Mouse (Mus musculus) embryonic facial prominence, embryonic 15.5 days (tissue): ENCODE measurements around the gene Gpr161. TPM values are rescaled to one million over a fixed set of nuclear protein-coding genes. Genes with fewer than 3 reads are reported as not detected.

Source experiments
- ATAC-seq: fragments of 200-750 bp; cut with Nextera tagmentation; 2 replicates; pipeline ENCODE4 v1.8.0; 2017; ENCODE audit warnings: low read depth, moderate TSS enrichment; ENCODE audit not compliant: insufficient number of reproducible peaks, low FRiP score, low TSS enrichment
- H3K27ac ChIP-seq: fragments of 300-500 bp; sonication (generic); replicated peaks from 2 replicates; pipeline ENCODE4 v1.5.1; 2015; ENCODE audit warnings: mild to moderate bottlenecking, inconsistent platforms
- H3K27me3 ChIP-seq: fragments of 300-500 bp; sonication (generic); 2 replicates; pipeline ENCODE4 v1.6.1; 2015; ENCODE audit warnings: inconsistent platforms
- H3K36me3 ChIP-seq: fragments of 300-500 bp; sonication (generic); 2 replicates; pipeline ENCODE4 v1.6.1; 2015; ENCODE audit warnings: mild to moderate bottlenecking, inconsistent platforms
- H3K4me1 ChIP-seq: fragments of 300-500 bp; sonication (generic); 2 replicates; pipeline ENCODE4 v1.6.1; 2015; ENCODE audit warnings: inconsistent platforms
- H3K4me2 ChIP-seq: fragments of 300-500 bp; sonication (generic); replicated peaks from 2 replicates; pipeline ENCODE4 v1.6.1; 2015; ENCODE audit warnings: mild to moderate bottlenecking, inconsistent platforms
- H3K4me3 ChIP-seq: fragments of 300-500 bp; sonication (generic); replicated peaks from 2 replicates; pipeline ENCODE4 v1.5.1; 2015; ENCODE audit warnings: mild to moderate bottlenecking, inconsistent platforms
- H3K9ac ChIP-seq: fragments of 300-500 bp; sonication (generic); 2 replicates; pipeline ENCODE4 v1.6.1; 2015; ENCODE audit warnings: inconsistent platforms
- H3K9me3 ChIP-seq: fragments of 300-500 bp; sonication (generic); replicated peaks from 2 replicates; pipeline ENCODE4 v1.6.1; 2016; ENCODE audit warnings: inconsistent platforms
- WGBS: fragments of 180-500 bp; shearing (Covaris S2); methylation state at CpG from one replicate; pipeline ENCODE4 v1.1.7; 2015; 5-methylcytosine and 5-hydroxymethylcytosine counted together
- polyA plus RNA-seq: library from polyadenylated mRNA; unstranded; fragments of >200 nt; fragmentation: Nextera tagmentation; extraction: Ambion mirVana; gene quantifications from 2 replicates; pipeline ENCODE4 v1.2.1, GENCODE M21; 2015

Gpr161 gene
- polyA plus RNA-seq, result 0.99 and 1.5 TPM in 2 replicates

GRCm38 (mm10) chr1:165295489-165295888 is at the start of gene Gpr161:
TSS of gene Gpr161 (plus strand) at chr1:165295789.
- WGBS, result 90% methylated on average over 1 of the region's 1 CpGs
- no peak for ATAC-seq

DNA sequence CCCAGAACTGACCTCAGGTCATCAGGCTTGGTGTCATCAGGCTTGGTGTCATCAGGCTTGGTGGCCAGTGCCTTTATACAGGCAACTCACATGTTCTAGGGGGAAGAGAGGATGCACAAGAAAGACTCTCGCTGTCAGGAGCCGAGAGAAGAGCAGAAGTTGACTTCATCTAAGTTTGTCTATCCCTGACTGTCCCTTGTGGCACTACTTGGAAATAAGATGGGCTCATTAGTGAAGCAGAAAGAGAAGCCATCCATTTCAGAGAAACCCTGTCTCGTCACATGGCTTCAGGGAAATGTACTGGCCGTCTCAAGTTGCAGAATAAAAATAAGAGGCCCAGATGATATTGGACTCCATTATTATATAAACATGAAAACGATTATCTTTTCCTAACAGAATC is 49.0 kb upstream of the Gpr161 start:
- no peak overlapping the region for H3K4me3 ChIP-seq
- 60% methylated on average over 5 of the region's 5 CpGs for WGBS
- no peak overlapping the region for H3K4me2 ChIP-seq
- no peak for ATAC-seq
- no peaks in the 10 kb centered on the region for H3K27me3 ChIP-seq
- H3K4me1 ChIP-seq, result no peaks in the 10 kb centered on the region
- no peaks in the 10 kb centered on the region for H3K36me3 ChIP-seq
- no peak overlapping the region for H3K27ac ChIP-seq
- no peak overlapping the region for H3K9ac ChIP-seq
- H3K9me3 ChIP-seq, result no peaks in the 10 kb centered on the region

More at GRCm38 (mm10) chr1:165295489-165295888, at the start of gene Gpr161:
- Histone ChIP-seq H3K27ac (no peak within 1 kb of the TSS), H3K4me3 (no peak within 1 kb of the TSS), H3K36me3 (peaks cover 17% of the 10 kb centered on the region; the same call in 1 of the 2 replicates), H3K4me2 (no peak within 1 kb of the TSS), H3K9me3 (no peaks in the 10 kb centered on the region), H3K4me1 (no peaks in the 10 kb centered on the region), H3K27me3 (no peaks in the 10 kb centered on the region), H3K9ac (no peak within 1 kb of the TSS)

GRCm38 (mm10) chr1:165247085-165247484 is 48.5 kb upstream of the Gpr161 start:
- Histone ChIP-seq H3K27ac (no peak overlapping the region), H3K36me3 (no peaks in the 10 kb centered on the region), H3K4me1 (no peaks in the 10 kb centered on the region), H3K9me3 (no peaks in the 10 kb centered on the region), H3K4me3 (no peak overlapping the region), H3K27me3 (no peaks in the 10 kb centered on the region), H3K9ac (no peak overlapping the region), H3K4me2 (no peak overlapping the region)
- no peak for ATAC-seq
- 65% methylated on average over 5 of the region's 5 CpGs for WGBS

- no peak overlapping the region for H3K27ac ChIP-seq
- H3K4me2 ChIP-seq, result no peak overlapping the region
- no peak overlapping the region for H3K4me3 ChIP-seq
- no peak for ATAC-seq
- no peaks in the 10 kb centered on the region for H3K27me3 ChIP-seq
- H3K9ac ChIP-seq, result no peak overlapping the region
- no peaks in the 10 kb centered on the region for H3K9me3 ChIP-seq
- WGBS, result 87% methylated on average over 3 of the region's 3 CpGs
- H3K4me1 ChIP-seq, result 0 out of 2 replicates have a peak, but pooled peaks cover 4% of the 10 kb centered on the region
- H3K36me3 ChIP-seq, result no peaks in the 10 kb centered on the region
Observed at GRCm38 (mm10) chr1:165247788-165248187, 47.8 kb upstream of the Gpr161 start.

GRCm38 (mm10) chr1:165248842-165249241 is 46.7 kb upstream of the Gpr161 start:
- Histone ChIP-seq H3K4me2 (no peak overlapping the region), H3K9ac (no peak overlapping the region), H3K9me3 (no peaks in the 10 kb centered on the region), H3K4me1 (0 out of 2 replicates have a peak, but pooled peaks cover 4% of the 10 kb centered on the region), H3K4me3 (no peak overlapping the region), H3K36me3 (no peaks in the 10 kb centered on the region), H3K27ac (no peak overlapping the region), H3K27me3 (no peaks in the 10 kb centered on the region)
- no peak for ATAC-seq
- 43% methylated on average over 4 of the region's 4 CpGs for WGBS

DNA sequence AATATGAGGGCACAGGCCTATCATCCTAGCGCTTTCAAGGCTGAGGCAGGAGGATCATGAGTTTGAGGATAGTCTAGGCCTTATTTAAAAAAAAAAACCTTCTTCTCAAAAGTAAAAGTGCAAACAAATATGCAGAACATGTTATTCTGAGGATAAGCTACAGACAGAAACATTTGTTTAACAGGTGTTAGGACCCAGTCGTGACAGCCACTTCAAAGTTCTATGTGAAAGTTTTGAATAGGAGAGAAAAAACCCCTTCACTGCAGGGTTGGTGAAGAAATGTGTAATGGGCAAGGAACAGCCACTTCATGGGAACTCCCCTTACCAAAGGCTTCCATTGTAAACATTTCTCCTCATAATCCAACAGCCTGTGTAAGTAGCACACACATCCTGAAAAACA is 45.0 kb upstream of the Gpr161 start:
- H3K27ac ChIP-seq, result no peak overlapping the region
- no peaks in the 10 kb centered on the region for H3K9me3 ChIP-seq
- ATAC-seq, result no peak
- no peak overlapping the region for H3K4me2 ChIP-seq
- no peaks in the 10 kb centered on the region for H3K27me3 ChIP-seq
- H3K4me1 ChIP-seq, result 0 out of 2 replicates have a peak, but pooled peaks cover 4% of the 10 kb centered on the region
- no peak overlapping the region for H3K4me3 ChIP-seq
- no peak overlapping the region for H3K9ac ChIP-seq
- 74% methylated on average over 2 of the region's 2 CpGs for WGBS
- no peaks in the 10 kb centered on the region for H3K36me3 ChIP-seq

- Histone ChIP-seq H3K4me2 (peak overlapping the region; percentile 21; the same call in 1 of the 2 replicates), H3K9me3 (no peaks in the 10 kb centered on the region), H3K4me3 (no peak overlapping the region), H3K4me1 (0 out of 2 replicates have a peak, but pooled peaks cover 4% of the 10 kb centered on the region), H3K27ac (no peak overlapping the region), H3K27me3 (no peaks in the 10 kb centered on the region), H3K9ac (no peak overlapping the region), H3K36me3 (no peaks in the 10 kb centered on the region)
- ATAC-seq, result no peak
- 41% methylated on average over 11 of the region's 11 CpGs for WGBS
Observed at GRCm38 (mm10) chr1:165252027-165252671, 43.4 kb upstream of the Gpr161 start.

DNA sequence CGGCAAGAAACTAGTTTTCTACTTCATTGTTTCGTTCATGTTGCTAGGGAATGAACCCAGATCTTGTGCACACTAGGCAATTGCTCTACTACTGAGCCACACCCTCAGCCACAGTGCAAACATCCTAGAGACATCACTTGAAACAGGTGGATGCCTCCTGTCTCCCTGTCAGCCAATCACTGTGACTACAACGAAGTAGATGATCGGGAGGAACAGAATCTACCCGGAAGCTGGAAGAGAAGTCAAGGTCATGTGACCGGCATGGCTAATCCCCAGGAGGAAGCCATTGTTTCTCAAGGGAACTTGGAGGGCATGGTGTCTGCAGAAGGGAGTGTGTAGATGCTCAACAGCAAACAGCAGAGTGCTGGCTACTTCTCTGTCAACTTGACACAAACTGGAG is 20.6 kb upstream of the Gpr161 start:
- Histone ChIP-seq H3K27ac (no peak overlapping the region), H3K4me1 (no peaks in the 10 kb centered on the region), H3K4me3 (no peak overlapping the region), H3K36me3 (no peaks in the 10 kb centered on the region), H3K4me2 (no peak overlapping the region), H3K27me3 (no peaks in the 10 kb centered on the region), H3K9ac (no peak overlapping the region), H3K9me3 (no peaks in the 10 kb centered on the region)
- no peak for ATAC-seq
- WGBS, result 86% methylated on average over 6 of the region's 6 CpGs

GRCm38 (mm10) chr1:165280741-165281140 is 14.8 kb upstream of the Gpr161 start:
- H3K27ac ChIP-seq, result peak overlapping the region; percentile 91; the same call in 1 of the 2 replicates
- H3K4me3 ChIP-seq, result peak overlapping the region; percentile 73
- no peaks in the 10 kb centered on the region for H3K27me3 ChIP-seq
- 52% methylated on average over 10 of the region's 10 CpGs for WGBS
- peak overlapping the region; percentile 74; the same call in 1 of the 2 replicates for H3K4me2 ChIP-seq
- no peaks in the 10 kb centered on the region for H3K9me3 ChIP-seq
- no peak overlapping the region for H3K9ac ChIP-seq
- no peaks in the 10 kb centered on the region for H3K36me3 ChIP-seq
- H3K4me1 ChIP-seq, result peaks cover 29% of the 10 kb centered on the region
- no peak for ATAC-seq

GRCm38 (mm10) chr1:165281351-165282221 is 14.0 kb upstream of the Gpr161 start:
- peak overlapping the region; percentile 66 for H3K9ac ChIP-seq

GRCm38 (mm10) chr1:165282222-165282966 is 13.2 kb upstream of the Gpr161 start:
- Histone ChIP-seq H3K27ac (peak overlapping the region; percentile 91), H3K36me3 (no peaks in the 10 kb centered on the region), H3K4me2 (peak overlapping the region; percentile 74), H3K9me3 (no peaks in the 10 kb centered on the region), H3K4me3 (peak overlapping the region; percentile 73), H3K9ac (peak overlapping the region; percentile 66), H3K4me1 (peaks cover 29% of the 10 kb centered on the region), H3K27me3 (no peaks in the 10 kb centered on the region)
- ATAC-seq, result peak; percentile 16
- WGBS, result under 1% methylated on average over 35 of the region's 35 CpGs

More at GRCm38 (mm10) chr1:165281351-165282221, 14.0 kb upstream of the Gpr161 start:
- H3K27ac ChIP-seq, result peak overlapping the region; percentile 91
- no peaks in the 10 kb centered on the region for H3K36me3 ChIP-seq
- peak overlapping the region; percentile 74 for H3K4me2 ChIP-seq
- peaks cover 29% of the 10 kb centered on the region for H3K4me1 ChIP-seq
- H3K27me3 ChIP-seq, result no peaks in the 10 kb centered on the region
- peak overlapping the region; percentile 73 for H3K4me3 ChIP-seq
- under 1% methylated on average over 38 of the region's 71 CpGs for WGBS
- H3K9me3 ChIP-seq, result no peaks in the 10 kb centered on the region
- peak; percentile 89 for ATAC-seq
